Mouse (Mus musculus): Measurements from ENCODE around the gene Miip.

DNA sequence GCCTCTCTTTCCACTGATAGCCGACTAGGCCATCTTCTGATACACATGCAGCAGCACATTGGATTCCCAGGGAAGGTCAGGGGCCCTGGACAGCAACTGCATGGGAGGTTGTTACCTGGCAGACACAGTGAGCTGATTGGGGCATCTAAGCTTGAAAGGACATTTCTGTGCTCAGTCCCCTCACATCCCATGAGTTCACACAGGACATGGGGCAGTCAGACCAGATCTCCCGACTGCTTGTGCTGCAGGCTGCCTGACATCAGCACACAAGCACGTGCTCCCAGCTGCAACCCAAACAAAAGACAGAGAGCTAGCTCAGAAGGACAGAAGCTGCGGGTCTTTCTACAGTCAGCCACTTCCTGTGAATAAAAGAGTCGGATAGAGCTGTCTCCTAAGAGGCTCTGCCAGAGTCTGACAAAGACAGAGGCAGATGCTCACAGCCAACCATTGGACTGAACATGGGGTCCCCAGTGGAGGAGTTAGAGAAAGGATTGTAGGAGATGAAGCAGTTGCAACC is 55.3 kb downstream of the Miip start:
- TF ChIP-seq CTCF (IDR thresholded peaks at IDR 0.05) (no peak), EP300 (IDR thresholded peaks at IDR 0.05) (no peak)

All from lung, postnatal 0 days (tissue).